Mouse (Mus musculus) MEL (cell line): ENCODE data around the gene 1110008P14Rik.

Source experiments
- CHD2 ChIP-seq: IDR thresholded peaks from 2 replicates; pipeline ENCODE4 v1.6.1; 2011; ENCODE audit warnings: low read length, improper control_type of control experiment
- CTCF ChIP-seq, 3 experiments: IDR thresholded peaks in 2 of 3; conservative IDR thresholded peaks in 1 of 3; 2 replicates each; pipeline ENCODE4 v1.5.1; 2011 to 2012; ENCODE audit warnings: low read length in 3 of 3, low read depth in 2 of 3, mild to moderate bottlenecking in 2 of 3, improper control_type of control experiment in 1 of 3, inconsistent platforms in 1 of 3, mixed read lengths in 1 of 3, moderate library complexity in 1 of 3; ENCODE audit not compliant: control insufficient read depth in 1 of 3, insufficient read depth in 1 of 3, poor library complexity in 1 of 3, severe bottlenecking in 1 of 3
- EP300 ChIP-seq, 2 experiments: IDR thresholded peaks; 2 replicates each; pipeline ENCODE4 v1.6.1; 2011; ENCODE audit warnings: improper control_type of control experiment in 2 of 2, low read length in 2 of 2, low read depth in 1 of 2, mild to moderate bottlenecking in 1 of 2
- ETS1 ChIP-seq: IDR thresholded peaks from 2 replicates; pipeline ENCODE4 v1.6.1; 2012; ENCODE audit warnings: low read depth, mild to moderate bottlenecking, inconsistent platforms, low read length, improper control_type of control experiment, moderate library complexity
- HCFC1 ChIP-seq: IDR thresholded peaks from 2 replicates; pipeline ENCODE4 v1.6.1; 2012; ENCODE audit warnings: low read depth, mild to moderate bottlenecking, inconsistent platforms, low read length, improper control_type of control experiment, moderate library complexity
- MAX ChIP-seq: IDR thresholded peaks from 2 replicates; pipeline ENCODE4 v1.6.1; 2011; ENCODE audit warnings: low read length, improper control_type of control experiment
- POLR2A ChIP-seq, 2 experiments: IDR thresholded peaks; 2 replicates each; pipeline ENCODE4 v1.6.1; 2011 to 2012; ENCODE audit warnings: low read length in 2 of 2, mild to moderate bottlenecking in 2 of 2, control low read depth in 1 of 2, improper control_type of control experiment in 1 of 2, low read depth in 1 of 2, moderate library complexity in 1 of 2; ENCODE audit not compliant: control insufficient read depth in 1 of 2, insufficient read depth in 1 of 2, poor library complexity in 1 of 2
- POLR2AphosphoS2 ChIP-seq: IDR thresholded peaks from 2 replicates; pipeline ENCODE4 v1.6.1; 2011; ENCODE audit warnings: low read length, improper control_type of control experiment
- RAD21 ChIP-seq: IDR thresholded peaks from 2 replicates; pipeline ENCODE4 v1.6.1; 2011; ENCODE audit warnings: mild to moderate bottlenecking, low read depth, low read length, improper control_type of control experiment
- SMC3 ChIP-seq: IDR thresholded peaks from 2 replicates; pipeline ENCODE4 v1.6.1; 2011; ENCODE audit warnings: low read depth, low read length, improper control_type of control experiment
- UBTF ChIP-seq: IDR thresholded peaks from 2 replicates; pipeline ENCODE4 v1.6.1; 2012; ENCODE audit warnings: low read depth, mild to moderate bottlenecking, inconsistent platforms, low read length, improper control_type of control experiment, moderate library complexity, borderline replicate concordance; ENCODE audit not compliant: insufficient read depth
- USF2 ChIP-seq, 2 experiments: IDR thresholded peaks; 2 replicates each; pipeline ENCODE4 v1.6.1; 2011 to 2012; ENCODE audit warnings: improper control_type of control experiment in 2 of 2, low read length in 2 of 2, borderline replicate concordance in 1 of 2, inconsistent platforms in 1 of 2, low read depth in 1 of 2, mild to moderate bottlenecking in 1 of 2; ENCODE audit not compliant: insufficient read depth in 1 of 2

GRCm38 (mm10) chr2:32427720-32428119 is 46.0 kb upstream of the 1110008P14Rik start:
- no peak for TF ChIP-seq CTCF (IDR thresholded peaks at IDR 0.05 in 2 of 3, conservative IDR thresholded peaks at IDR 0.05 in 1 of 3; ENCODE audit: control insufficient read depth in 1 of 3, insufficient read depth in 1 of 3, low read depth in 2 of 3, low read length in 3 of 3, poor library complexity in 1 of 3, severe bottlenecking in 1 of 3)
- no peak for TF ChIP-seq HCFC1
- no peak for TF ChIP-seq RAD21
- no peak for TF ChIP-seq MAX
- TF ChIP-seq SMC3: no peak
- no peak for TF ChIP-seq USF2 (IDR thresholded peaks at IDR 0.05; ENCODE audit: borderline replicate concordance in 1 of 2, insufficient read depth in 1 of 2, low read depth in 1 of 2, low read length in 2 of 2)
- no peak for TF ChIP-seq POLR2A (IDR thresholded peaks at IDR 0.05; ENCODE audit: control insufficient read depth in 1 of 2, insufficient read depth in 1 of 2, low read depth in 1 of 2, low read length in 2 of 2, poor library complexity in 1 of 2)
- TF ChIP-seq ETS1: no peak
- no peak for TF ChIP-seq UBTF
- no peak for TF ChIP-seq POLR2AphosphoS2
- no peak for TF ChIP-seq EP300 (IDR thresholded peaks at IDR 0.05; ENCODE audit: low read depth in 1 of 2, low read length in 2 of 2)
- TF ChIP-seq CHD2: no peak
